Mouse (Mus musculus) midbrain, embryonic 15.5 days (tissue): ENCODE data around the gene Rims4. TPM values are rescaled to one million over a fixed set of nuclear protein-coding genes. Genes with fewer than 3 reads are reported as not detected.

Experiments used
- ATAC-seq: fragments of 200-750 bp; cut with Nextera tagmentation; replicated peaks from 2 replicates; pipeline ENCODE4 v1.8.0; 2017; ENCODE audit warnings: moderate TSS enrichment
- H3K27ac ChIP-seq: fragments of 300-500 bp; sonication (generic); 2 replicates; pipeline ENCODE4 v1.5.1; 2015; ENCODE audit warnings: mild to moderate bottlenecking, inconsistent platforms
- H3K27me3 ChIP-seq: fragments of 300-500 bp; sonication (generic); replicated peaks from 2 replicates; pipeline ENCODE4 v1.6.1; 2015; ENCODE audit warnings: inconsistent platforms
- H3K36me3 ChIP-seq: fragments of 300-500 bp; sonication (generic); replicated peaks from 2 replicates; pipeline ENCODE4 v1.6.1; 2015; ENCODE audit warnings: inconsistent platforms
- H3K4me1 ChIP-seq: fragments of 300-500 bp; sonication (generic); 2 replicates; pipeline ENCODE4 v1.6.1; 2015; ENCODE audit warnings: inconsistent platforms
- H3K4me2 ChIP-seq: fragments of 300-500 bp; sonication (generic); 2 replicates; pipeline ENCODE4 v1.6.1; 2015; ENCODE audit warnings: inconsistent platforms, mild to moderate bottlenecking, moderate library complexity
- H3K4me3 ChIP-seq: fragments of 300-500 bp; sonication (generic); 2 replicates; pipeline ENCODE4 v1.5.1; 2015; ENCODE audit warnings: mild to moderate bottlenecking, inconsistent platforms
- H3K9ac ChIP-seq: fragments of 300-500 bp; sonication (generic); 2 replicates; pipeline ENCODE4 v1.6.1; 2015; ENCODE audit warnings: mild to moderate bottlenecking, inconsistent platforms
- H3K9me3 ChIP-seq: fragments of 300-500 bp; sonication (generic); 2 replicates; pipeline ENCODE4 v1.6.1; 2016; ENCODE audit warnings: inconsistent platforms
- WGBS: fragments of 180-500 bp; shearing (Covaris S2); methylation state at CpG from one replicate; pipeline ENCODE4 v1.1.7; 2015; ENCODE audit warnings: mixed read lengths; 5-methylcytosine and 5-hydroxymethylcytosine counted together
- polyA plus RNA-seq: library from polyadenylated mRNA; unstranded; fragments of >200 nt; fragmentation: Nextera tagmentation; extraction: Ambion mirVana; gene quantifications from 2 replicates; pipeline ENCODE4 v1.2.1, GENCODE M21; 2015

Gene Rims4
- polyA plus RNA-seq, 1 experiment from 2014 or later, result 21.1 TPM

GRCm38 (mm10) chr2:163853461-163853901 lies 65.0 kb downstream of the Rims4 start, which contains the start of gene Kcnk15:
Kcnk15 (plus strand) TSS chr2:163853651.
- ATAC-seq, result no peak
- H3K4me2 ChIP-seq, result peak within 1 kb of the TSS; percentile 39
- H3K27me3 ChIP-seq, result peaks cover 78% of the 10 kb centered on the region
- 1% methylated on average over 38 of the region's 38 CpGs for WGBS
- peaks cover 11% of the 10 kb centered on the region; the same call in 1 of the 2 replicates for H3K4me1 ChIP-seq
- H3K9ac ChIP-seq, result no peak within 1 kb of the TSS; the same call in 1 of the 2 replicates
- H3K4me3 ChIP-seq, result peak within 1 kb of the TSS; percentile 28
- no peaks in the 10 kb centered on the region for H3K36me3 ChIP-seq
- no peaks in the 10 kb centered on the region for H3K9me3 ChIP-seq
- H3K27ac ChIP-seq, result no peak within 1 kb of the TSS

GRCm38 (mm10) chr2:163842043-163842442 lies 76.4 kb downstream of the Rims4 start:
- ATAC-seq, result no peak
- Histone ChIP-seq H3K27ac (no peak overlapping the region), H3K27me3 (no peaks in the 10 kb centered on the region; the same call in 1 of the 2 replicates)

GRCm38 (mm10) chr2:163839519-163839918 lies 79.0 kb downstream of the Rims4 start:
- no peak overlapping the region for H3K9ac ChIP-seq
- H3K36me3 ChIP-seq, result no peaks in the 10 kb centered on the region
- H3K9me3 ChIP-seq, result no peaks in the 10 kb centered on the region
- H3K4me2 ChIP-seq, result no peak overlapping the region
- no peak overlapping the region for H3K27ac ChIP-seq
- H3K4me3 ChIP-seq, result no peak overlapping the region
- WGBS, result 23% methylated on average over 6 of the region's 6 CpGs
- peak; percentile 73 for ATAC-seq
- no peaks in the 10 kb centered on the region for H3K4me1 ChIP-seq
- H3K27me3 ChIP-seq, result no peaks in the 10 kb centered on the region; the same call in 1 of the 2 replicates

More at GRCm38 (mm10) chr2:163842043-163842442, 76.4 kb downstream of the Rims4 start:
- no peaks in the 10 kb centered on the region for H3K36me3 ChIP-seq
- no peaks in the 10 kb centered on the region for H3K9me3 ChIP-seq
- 67% methylated on average over 4 of the region's 4 CpGs for WGBS
- no peak overlapping the region for H3K9ac ChIP-seq
- no peaks in the 10 kb centered on the region for H3K4me1 ChIP-seq
- H3K4me2 ChIP-seq, result no peak overlapping the region
- H3K4me3 ChIP-seq, result no peak overlapping the region

GRCm38 (mm10) chr2:163838043-163838442 lies 80.4 kb downstream of the Rims4 start:
- WGBS, result 21% methylated on average over 9 of the region's 9 CpGs
- H3K4me2 ChIP-seq, result no peak overlapping the region
- no peaks in the 10 kb centered on the region for H3K36me3 ChIP-seq
- no peaks in the 10 kb centered on the region; the same call in 1 of the 2 replicates for H3K27me3 ChIP-seq
- no peak overlapping the region for H3K27ac ChIP-seq
- no peak overlapping the region for H3K9ac ChIP-seq
- no peak overlapping the region for H3K4me3 ChIP-seq
- no peaks in the 10 kb centered on the region for H3K4me1 ChIP-seq
- ATAC-seq, result peak; percentile 33; the same call in 1 of the 2 replicates
- H3K9me3 ChIP-seq, result no peaks in the 10 kb centered on the region

- H3K4me2 ChIP-seq, result no peak overlapping the region
- 0 out of 2 replicates have a peak, but pooled peaks cover 6% of the 10 kb centered on the region for H3K27me3 ChIP-seq
- 74% methylated on average over 1 of the region's 1 CpGs for WGBS
- H3K36me3 ChIP-seq, result no peaks in the 10 kb centered on the region
- no peak overlapping the region for H3K27ac ChIP-seq
- no peaks in the 10 kb centered on the region for H3K4me1 ChIP-seq
- H3K4me3 ChIP-seq, result no peak overlapping the region
- no peak overlapping the region for H3K9ac ChIP-seq
- H3K9me3 ChIP-seq, result no peaks in the 10 kb centered on the region
- ATAC-seq, result no peak
These were observed 87.3 kb downstream of the Rims4 start for GRCm38 (mm10) chr2:163831163-163831562.

- H3K9ac ChIP-seq, result no peak overlapping the region
- no peak overlapping the region for H3K27ac ChIP-seq
- H3K4me3 ChIP-seq, result no peak overlapping the region
- no peaks in the 10 kb centered on the region for H3K4me1 ChIP-seq
- H3K9me3 ChIP-seq, result no peaks in the 10 kb centered on the region
- H3K36me3 ChIP-seq, result no peaks in the 10 kb centered on the region
- H3K4me2 ChIP-seq, result no peak overlapping the region
- WGBS, result 77% methylated on average over 5 of the region's 5 CpGs
- no peaks in the 10 kb centered on the region for H3K27me3 ChIP-seq
- no peak for ATAC-seq
These were observed 92.0 kb downstream of the Rims4 start for GRCm38 (mm10) chr2:163826494-163826893.

- Histone ChIP-seq H3K9ac (no peak overlapping the region), H3K4me3 (no peak overlapping the region)
These were observed 92.6 kb downstream of the Rims4 start for GRCm38 (mm10) chr2:163825861-163826260.

GRCm38 (mm10) chr2:163823771-163824170 lies 94.7 kb downstream of the Rims4 start:
- H3K4me2 ChIP-seq, result no peak overlapping the region

More at GRCm38 (mm10) chr2:163825861-163826260, 92.6 kb downstream of the Rims4 start:
- no peaks in the 10 kb centered on the region for H3K9me3 ChIP-seq
- 100% methylated on average over 1 of the region's 1 CpGs for WGBS
- H3K27ac ChIP-seq, result no peak overlapping the region
- H3K27me3 ChIP-seq, result no peaks in the 10 kb centered on the region
- no peak overlapping the region for H3K4me2 ChIP-seq
- H3K36me3 ChIP-seq, result no peaks in the 10 kb centered on the region
- H3K4me1 ChIP-seq, result no peaks in the 10 kb centered on the region
- no peak for ATAC-seq

GRCm38 (mm10) chr2:163823248-163823647 lies 95.2 kb downstream of the Rims4 start:
- H3K27ac ChIP-seq, result no peak overlapping the region
- no peak overlapping the region for H3K4me3 ChIP-seq
- H3K4me2 ChIP-seq, result no peak overlapping the region
- H3K27me3 ChIP-seq, result no peaks in the 10 kb centered on the region
- H3K9me3 ChIP-seq, result no peaks in the 10 kb centered on the region
- no peak for ATAC-seq
- H3K9ac ChIP-seq, result no peak overlapping the region
- no peaks in the 10 kb centered on the region for H3K4me1 ChIP-seq
- 11% methylated on average over 4 of the region's 4 CpGs for WGBS
- no peaks in the 10 kb centered on the region for H3K36me3 ChIP-seq

More at GRCm38 (mm10) chr2:163823771-163824170, 94.7 kb downstream of the Rims4 start:
- no peaks in the 10 kb centered on the region for H3K27me3 ChIP-seq
- H3K36me3 ChIP-seq, result no peaks in the 10 kb centered on the region
- no peak overlapping the region for H3K27ac ChIP-seq
- WGBS, result 25% methylated on average over 11 of the region's 11 CpGs
- H3K4me3 ChIP-seq, result no peak overlapping the region
- no peak for ATAC-seq
- H3K9me3 ChIP-seq, result no peaks in the 10 kb centered on the region
- H3K9ac ChIP-seq, result no peak overlapping the region
- no peaks in the 10 kb centered on the region for H3K4me1 ChIP-seq

- Histone ChIP-seq H3K27me3 (no peaks in the 10 kb centered on the region), H3K9ac (no peak within 1 kb of the TSS), H3K4me1 (no peaks in the 10 kb centered on the region), H3K36me3 (no peaks in the 10 kb centered on the region), H3K9me3 (no peaks in the 10 kb centered on the region), H3K4me3 (no peak within 1 kb of the TSS), H3K27ac (no peak within 1 kb of the TSS), H3K4me2 (no peak within 1 kb of the TSS)
- WGBS, result 82% methylated on average over 4 of the region's 4 CpGs
- no peak for ATAC-seq
These were observed 97.9 kb downstream of the Rims4 start, which contains the start of gene Ccn5 for GRCm38 (mm10) chr2:163820607-163821006. Ccn5 (plus strand) TSS chr2:163820861.

- H3K4me3 ChIP-seq, result no peak overlapping the region
- no peaks in the 10 kb centered on the region for H3K9me3 ChIP-seq
- no peak for ATAC-seq
- no peaks in the 10 kb centered on the region for H3K27me3 ChIP-seq
- H3K27ac ChIP-seq, result no peak overlapping the region
- H3K4me2 ChIP-seq, result no peak overlapping the region
- no peaks in the 10 kb centered on the region for H3K36me3 ChIP-seq
- 87% methylated on average over 9 of the region's 9 CpGs for WGBS
- no peaks in the 10 kb centered on the region for H3K4me1 ChIP-seq
- no peak overlapping the region for H3K9ac ChIP-seq
These were observed 103.6 kb downstream of the Rims4 start for GRCm38 (mm10) chr2:163814739-163815465.

- Histone ChIP-seq H3K4me2 (no peak overlapping the region), H3K36me3 (no peaks in the 10 kb centered on the region), H3K4me1 (no peaks in the 10 kb centered on the region), H3K9ac (no peak overlapping the region), H3K9me3 (no peaks in the 10 kb centered on the region), H3K27me3 (no peaks in the 10 kb centered on the region), H3K4me3 (no peak overlapping the region), H3K27ac (no peak overlapping the region)
- WGBS, result 59% methylated on average over 5 of the region's 5 CpGs
- ATAC-seq, result no peak
These were observed 105.4 kb downstream of the Rims4 start for GRCm38 (mm10) chr2:163813077-163813476.
